In genomic region chr10:40302140-40302985, GRCm38 (mm10) we compare ENCODE assay signal across 1 mouse cellular context.
A peak's percentile ranks its signal among the peaks of the same experiment; 100 is the strongest.
TF ChIP-seq lines count a peak whose summit lies in the region.

Gene Amd1 (minus strand): TSS chr10:40302186.

TF ChIP-seq in MEL, 35 proteins besides CTCF, POLR2A, EP300 and RAD21 (continued from another document):
- TF ChIP-seq USF1 (IDR thresholded peaks at IDR 0.05; ENCODE audit: low read depth, low read length) = no peak
- peak; percentile 98 for TF ChIP-seq TBP (IDR thresholded peaks at IDR 0.05; ENCODE audit: low read depth, low read length)
- TF ChIP-seq TAL1 (IDR thresholded peaks at IDR 0.05; ENCODE audit: low read length) = peak; percentile 20; the same call in 1 of the 2 replicates
